Mouse (Mus musculus): ENCODE results near the gene Elovl3.
"Not testable (repeated sequence)": the region's sequence is repeated elsewhere in the genome, so short reads cannot be mapped to it uniquely, and the experiment has no call there.

Elovl3 gene

DNA sequence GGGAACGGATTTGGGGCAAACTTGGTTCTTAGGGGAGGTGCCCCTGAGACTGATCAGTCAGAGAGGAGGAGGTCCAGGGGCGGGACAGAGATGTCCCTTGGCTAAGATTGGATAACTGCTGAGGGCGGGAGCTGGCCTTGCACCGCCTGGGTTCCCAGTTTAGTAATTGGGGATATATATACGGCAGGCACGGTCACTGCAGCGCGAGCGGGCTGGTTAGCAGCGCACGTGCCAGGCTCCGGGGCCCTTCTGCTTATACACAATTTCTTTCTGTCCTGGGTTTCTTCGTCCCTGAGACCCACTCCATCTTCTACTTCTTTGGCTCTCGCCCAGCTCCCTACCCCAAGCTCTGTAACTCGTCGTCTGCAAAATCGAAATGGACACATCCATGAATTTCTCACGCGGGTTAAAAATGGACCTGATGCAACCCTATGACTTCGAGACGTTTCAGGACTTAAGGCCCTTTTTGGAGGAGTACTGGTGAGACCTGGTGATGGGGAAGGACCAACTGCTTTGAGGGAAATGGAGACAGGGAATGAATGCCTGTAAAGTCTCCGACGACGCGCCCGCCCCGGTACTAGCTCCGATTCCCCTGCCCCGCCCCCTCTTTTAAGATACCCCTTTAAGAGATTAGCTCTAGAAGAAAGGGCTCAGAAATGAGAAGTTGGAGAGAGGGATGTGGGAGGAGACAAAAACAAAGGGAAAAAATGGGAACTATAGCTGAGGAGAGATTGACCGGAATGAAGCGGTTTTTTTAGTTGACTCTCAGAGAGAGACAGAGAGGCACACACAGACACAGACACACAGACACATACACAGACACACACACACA is at the start of gene Elovl3:
Gene Elovl3, plus strand, starts transcription at position 204 of the 832 bp plus-strand sequence.
- no peak for DNase-seq

DNA sequence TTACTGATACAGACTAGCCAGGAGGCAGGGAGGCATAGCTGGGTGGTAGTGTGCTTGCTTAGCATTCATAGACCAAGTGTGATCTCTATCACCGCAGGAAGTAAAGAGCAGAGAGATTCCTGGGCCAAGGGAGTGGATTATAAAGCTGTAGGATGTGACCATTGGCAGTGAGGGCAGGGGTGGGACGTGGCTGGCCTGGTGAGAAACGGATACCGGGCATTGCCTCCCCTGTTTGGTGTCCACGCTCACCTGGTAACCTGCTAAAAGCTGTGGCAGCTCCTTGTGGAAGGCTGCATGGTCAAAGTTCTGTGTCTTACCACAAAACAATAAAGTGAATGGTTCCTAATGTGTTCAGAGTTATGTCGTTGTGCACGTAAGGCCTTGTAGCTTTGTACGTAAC is 46.5 kb upstream of the Elovl3 start:
- no peak for DNase-seq

DNA sequence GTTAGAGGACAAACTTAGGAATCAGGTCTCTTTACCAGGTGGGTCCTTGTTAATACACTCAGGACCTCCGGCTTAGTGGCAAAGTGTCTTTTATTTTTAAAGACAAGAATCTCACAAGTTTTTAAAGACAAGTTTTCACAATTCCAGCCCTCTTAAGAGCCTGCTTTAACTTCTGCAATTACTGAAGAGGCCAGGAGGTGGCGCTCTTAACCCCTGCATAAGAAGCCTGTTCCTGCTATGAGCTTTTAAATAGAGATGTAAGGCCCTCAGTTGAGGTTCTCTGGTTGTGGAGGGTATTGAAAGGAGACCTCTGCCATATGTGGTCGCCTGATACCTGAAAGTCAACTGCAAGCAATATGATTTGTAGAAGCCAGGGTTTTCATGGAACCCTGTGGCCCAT is 45.4 kb upstream of the Elovl3 start:
- peak; percentile 62 to 70 for DNase-seq

DNA sequence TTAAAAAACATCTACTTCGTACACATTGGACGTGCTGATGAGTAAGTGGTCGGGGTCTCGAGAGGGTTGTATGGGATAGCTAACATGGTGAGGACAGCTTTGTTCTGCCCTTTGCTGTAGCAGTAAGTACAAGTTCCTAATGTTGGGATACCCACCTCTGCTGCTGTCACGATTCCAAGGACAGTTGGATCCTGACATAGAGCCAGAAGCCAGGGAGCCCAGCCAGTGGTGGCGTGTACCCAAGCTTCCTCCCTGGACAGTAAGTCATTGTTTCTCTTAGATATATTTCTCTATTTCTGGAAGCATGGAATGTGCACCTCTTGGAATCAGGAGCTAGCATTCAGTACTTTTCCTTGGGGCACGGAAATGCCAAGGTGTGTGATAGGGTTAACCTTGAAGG is 43.8 kb upstream of the Elovl3 start:
- peak; percentile 40 to 46 for DNase-seq

DNA sequence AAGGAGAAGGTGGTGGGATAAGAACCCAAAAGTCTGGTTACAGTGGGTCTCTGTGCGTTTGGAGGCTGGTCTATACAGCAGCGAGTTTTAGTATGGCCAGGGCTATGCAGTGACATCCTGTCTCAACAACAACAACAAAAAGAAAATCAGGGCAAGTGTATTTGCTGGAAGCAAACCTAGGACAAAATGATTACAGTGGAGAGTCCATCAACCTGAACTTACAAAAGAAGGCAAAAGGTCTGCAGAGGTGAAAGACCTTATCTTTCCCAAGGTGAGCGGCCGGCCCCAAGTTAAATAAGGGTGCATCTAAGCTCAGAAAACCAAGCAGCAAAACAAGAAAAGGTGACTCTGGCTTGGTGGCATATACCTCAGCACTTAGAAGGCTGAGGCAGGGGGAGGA is 40.1 kb upstream of the Elovl3 start:
- no peak for DNase-seq

DNA sequence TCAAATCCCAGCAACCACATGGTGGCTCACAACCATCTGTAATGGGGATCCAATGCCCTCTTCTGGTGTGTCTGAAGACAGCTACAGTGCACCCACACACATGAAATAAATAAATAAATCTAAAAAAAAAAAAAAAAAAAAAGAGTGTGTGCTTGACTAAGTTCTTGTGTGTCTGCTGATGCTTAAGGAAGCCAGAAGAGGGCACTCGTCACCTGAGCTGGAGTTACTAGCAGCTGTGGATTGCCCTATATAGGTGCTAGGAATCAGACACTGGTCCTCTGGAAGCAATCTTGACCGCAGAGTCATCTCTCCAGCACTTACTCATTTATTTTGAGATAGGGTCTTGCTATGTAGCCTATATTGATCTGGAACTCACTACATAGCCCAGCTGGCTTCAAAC is 37.6 kb upstream of the Elovl3 start:
- DNase-seq, result no peak

DNA sequence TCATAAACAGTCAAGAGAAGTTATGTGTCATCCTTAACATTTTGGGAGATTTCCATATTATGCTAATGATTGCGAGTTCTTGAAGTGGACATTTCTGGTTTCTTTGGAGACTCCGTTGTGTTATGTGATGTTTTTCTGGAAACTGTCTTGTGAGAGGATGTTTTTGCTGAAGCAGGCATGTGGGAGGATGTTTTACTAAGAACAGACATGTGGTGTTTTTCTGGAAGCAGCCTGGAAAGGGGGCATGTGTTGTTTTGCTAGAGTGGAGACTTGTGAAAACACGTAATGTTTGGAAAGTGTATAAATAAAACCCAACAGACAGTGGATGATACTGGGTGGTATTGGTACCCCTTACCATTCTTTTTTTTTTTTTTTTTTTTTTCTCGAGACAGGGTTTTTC is 36.4 kb upstream of the Elovl3 start:
- no peak for DNase-seq

DNA sequence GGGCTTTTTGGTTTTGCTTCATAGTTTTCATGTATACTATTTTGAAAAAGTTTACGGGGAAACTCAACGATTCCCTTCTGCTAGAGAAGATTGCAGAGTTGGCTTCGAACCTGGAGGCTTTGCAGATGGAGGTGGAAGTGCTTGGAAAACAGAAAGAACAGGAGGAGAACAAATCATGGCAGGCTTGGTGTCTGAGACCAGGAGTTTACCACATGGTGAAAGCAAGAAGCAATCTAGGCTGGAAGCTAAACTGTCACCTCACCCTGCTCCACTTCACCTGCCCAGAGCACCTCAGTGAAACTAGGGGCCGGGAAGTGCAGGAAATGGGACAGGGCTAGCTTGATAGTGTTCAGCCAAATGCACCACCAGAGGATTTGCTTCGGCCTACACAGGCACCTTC is 35.3 kb upstream of the Elovl3 start:
- DNase-seq, result no peak

DNA sequence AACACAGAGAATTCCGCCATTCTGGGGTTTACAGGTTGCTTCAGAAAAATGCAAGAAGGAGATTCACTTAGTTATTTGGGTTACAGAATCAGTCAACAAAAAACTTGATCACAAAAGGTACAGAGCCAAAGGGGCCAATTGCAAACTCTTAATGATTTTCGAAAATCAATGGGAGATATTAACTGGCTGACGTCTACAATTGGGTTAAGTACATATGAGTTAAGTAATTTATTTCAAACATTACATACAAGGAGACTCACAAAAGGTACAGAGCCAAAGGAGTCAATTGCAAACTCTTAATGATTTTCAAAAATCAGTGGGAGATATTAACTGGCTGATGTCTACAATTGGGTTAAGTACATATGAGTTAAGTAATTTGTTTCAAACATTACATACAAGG is 32.1 kb upstream of the Elovl3 start:
- no peak for DNase-seq

DNA sequence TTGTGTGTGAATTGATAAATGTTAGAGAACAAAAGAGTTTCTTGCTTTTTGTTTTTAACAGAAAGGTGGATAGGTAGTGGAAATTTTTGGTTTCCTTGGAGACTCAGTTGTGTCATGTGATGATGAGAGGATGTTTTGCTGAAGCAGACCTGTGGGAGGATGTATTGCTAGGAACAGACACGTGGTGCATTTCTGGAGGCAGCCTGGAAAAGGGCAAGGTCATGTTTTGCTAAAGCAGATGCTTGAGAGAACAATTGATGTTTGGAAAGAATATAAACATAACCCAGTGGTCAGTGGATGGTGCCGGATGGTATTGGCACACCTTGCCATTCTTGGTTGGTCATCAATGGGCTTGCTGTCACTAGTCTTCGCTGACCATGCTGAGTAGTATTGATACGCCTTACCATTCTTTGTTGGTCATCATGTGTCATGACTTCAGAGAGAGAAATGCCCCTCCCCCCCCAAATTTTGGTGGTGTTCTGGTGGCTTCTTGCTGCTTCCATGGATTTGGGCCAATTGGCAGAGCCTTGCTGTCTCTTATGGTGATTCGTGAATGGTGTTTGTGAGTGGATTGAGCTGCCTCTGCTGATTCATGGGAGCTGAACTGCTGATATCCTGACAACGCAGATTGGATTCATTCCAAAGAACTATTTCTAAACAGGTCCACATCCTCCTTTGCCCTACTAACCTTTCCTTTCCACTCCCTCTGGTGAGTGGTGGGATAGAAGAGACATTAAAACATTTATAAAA is 28.1 kb upstream of the Elovl3 start:
- peak in 1 of 2 experiments; percentile 38 for DNase-seq

DNA sequence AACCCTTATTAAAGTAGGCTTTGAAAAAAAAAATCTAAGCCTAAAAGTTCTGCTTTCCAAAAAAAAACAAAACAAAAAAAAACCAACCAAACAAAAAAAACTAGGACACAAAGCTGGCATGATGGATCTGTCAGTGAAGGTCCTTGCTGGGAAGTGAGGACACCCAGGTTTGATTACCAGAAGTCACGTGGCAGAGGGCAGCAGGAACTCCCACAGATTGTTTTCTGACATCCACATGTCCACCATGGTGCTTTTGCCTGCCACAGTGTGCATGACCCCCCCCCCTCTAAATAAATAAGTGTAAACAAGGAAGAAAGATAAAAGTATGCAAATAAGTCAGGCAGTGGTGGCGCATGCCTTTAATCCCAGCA is 27.5 kb upstream of the Elovl3 start:
- no peak for DNase-seq

DNA sequence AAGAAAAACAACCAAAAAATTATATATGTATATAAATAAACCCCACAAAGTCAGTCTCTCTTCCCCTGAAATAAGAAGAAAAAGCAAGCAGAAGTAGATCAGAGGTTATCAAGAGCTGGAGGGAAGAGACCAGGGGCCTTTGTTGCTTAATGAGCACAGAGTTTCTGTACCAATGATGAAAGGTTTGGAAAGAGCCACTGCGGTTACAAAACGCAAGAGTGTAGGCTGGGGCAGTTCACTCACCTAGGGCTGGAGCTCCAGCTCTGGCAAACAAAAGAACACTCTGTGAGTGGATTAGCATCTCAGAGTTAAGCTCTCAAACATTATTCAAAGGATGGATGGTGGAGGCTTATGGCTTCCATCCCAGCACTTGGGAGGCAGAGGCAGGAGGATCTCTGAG is 21.5 kb upstream of the Elovl3 start:
- DNase-seq, result no peak

DNA sequence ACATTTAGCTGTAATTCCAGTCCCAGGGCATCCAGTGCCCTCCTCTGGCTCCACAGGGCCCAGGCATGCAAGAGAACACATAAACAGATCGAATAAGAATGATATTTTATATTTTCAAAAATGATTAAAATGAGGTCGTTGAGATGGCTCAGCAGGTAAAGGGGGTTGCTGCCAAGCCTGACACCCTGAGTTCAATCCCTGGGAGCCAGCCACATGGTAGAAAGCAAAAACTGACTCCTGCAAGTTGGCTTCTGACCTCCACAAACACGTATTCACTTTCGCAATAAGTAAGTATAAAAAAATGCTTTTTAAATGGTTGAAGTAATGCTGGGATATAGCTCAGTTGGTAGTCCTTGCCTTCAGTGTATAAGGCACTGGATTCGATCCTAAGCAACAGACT is 20.9 kb upstream of the Elovl3 start:
- no peak for DNase-seq

DNA sequence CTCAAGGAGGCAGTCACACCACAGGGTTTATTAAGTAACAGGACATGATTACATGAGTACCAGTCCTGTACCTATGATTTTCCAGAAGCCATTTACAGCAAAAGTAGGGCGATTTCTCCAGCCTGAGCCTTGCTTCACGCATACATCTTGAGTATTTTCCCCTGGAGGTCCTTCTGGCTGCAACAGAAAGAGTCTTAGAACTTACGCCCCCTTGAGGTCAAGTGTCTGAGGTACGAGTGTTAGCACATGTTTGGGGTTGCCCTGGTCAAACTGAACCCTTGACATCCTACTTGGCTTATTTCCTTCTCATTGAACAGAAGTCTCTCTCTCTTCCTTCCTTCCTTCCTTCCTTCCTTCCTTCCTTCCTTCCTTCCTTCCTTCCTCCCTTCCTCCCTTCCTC is 17.1 kb upstream of the Elovl3 start:
- no peak for DNase-seq

DNA sequence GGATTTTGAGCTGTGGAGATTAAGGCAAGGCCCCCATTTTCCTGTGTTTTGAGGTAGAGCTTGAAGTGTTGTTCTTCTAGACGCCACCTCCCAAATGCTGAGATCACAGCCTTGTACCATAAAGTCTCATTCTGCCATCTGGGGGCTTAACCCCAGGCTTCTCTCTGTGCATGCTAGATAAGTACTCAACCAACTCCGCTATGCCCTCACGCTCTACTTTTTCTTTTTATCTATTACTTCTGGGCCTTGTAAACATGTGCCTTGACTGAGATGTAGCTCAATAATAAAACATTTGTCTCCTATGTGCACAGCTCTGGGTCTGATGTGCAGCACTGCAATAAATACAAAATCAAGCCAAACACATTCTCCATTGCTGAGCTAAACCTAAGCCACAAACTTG is 12.2 kb upstream of the Elovl3 start:
- no peak for DNase-seq

DNA sequence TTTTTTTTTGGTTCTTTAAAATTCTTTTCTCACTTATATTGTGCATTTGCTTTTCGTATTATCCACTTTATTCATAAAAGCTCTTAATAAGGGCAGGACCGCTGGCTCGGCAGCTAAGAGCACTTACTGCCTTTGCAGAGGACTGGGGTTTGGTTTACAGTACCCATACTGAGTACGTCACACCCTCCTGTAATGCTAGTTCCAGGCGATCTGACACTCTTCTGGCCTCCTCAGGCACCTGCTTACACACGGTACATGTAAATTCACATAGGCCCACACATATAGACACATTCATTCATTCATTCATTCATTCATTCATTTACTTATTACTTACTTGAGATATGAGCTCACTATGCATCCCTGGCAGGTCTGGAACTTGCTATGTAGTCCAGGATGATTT is 10.8 kb upstream of the Elovl3 start:
- no peak for DNase-seq

DNA sequence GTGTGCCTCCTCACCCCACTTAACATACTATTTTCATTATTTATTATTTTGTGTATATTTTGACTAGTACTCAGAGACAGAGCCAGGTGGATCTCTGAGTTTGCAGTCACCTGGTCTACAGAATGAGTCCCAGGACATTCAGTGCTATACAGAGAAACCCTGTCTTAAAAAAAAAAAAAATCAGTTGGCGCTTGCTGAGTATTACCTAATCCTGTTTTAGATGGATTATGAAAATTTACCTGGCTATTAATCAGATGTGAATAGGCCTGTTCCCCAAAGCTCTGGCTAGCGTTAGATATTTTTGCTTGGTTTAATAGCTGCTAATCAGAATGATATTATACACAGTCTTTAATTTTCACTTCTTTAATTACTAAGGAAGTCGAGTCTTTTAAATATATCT is 7.8 kb upstream of the Elovl3 start:
- no peak for DNase-seq

DNA sequence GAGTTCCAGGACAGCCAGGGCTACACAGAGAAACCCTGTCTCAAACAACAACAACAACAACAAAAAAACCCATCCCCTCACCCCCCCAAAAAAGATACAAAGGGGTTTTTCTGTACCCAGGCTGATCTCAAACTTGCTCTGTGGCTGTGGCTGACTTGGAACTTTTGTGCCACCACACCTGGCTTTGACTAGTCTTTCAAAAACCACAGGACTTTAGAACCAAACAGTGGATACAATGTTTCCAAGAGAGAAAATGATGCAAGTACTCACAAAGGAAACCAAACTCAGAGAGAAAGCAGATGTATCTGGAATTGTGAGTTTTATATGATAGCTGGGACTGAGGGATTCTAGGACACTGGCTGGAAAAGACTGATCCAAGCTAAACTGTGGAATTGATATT is 7.0 kb upstream of the Elovl3 start:
- no peak for DNase-seq

DNA sequence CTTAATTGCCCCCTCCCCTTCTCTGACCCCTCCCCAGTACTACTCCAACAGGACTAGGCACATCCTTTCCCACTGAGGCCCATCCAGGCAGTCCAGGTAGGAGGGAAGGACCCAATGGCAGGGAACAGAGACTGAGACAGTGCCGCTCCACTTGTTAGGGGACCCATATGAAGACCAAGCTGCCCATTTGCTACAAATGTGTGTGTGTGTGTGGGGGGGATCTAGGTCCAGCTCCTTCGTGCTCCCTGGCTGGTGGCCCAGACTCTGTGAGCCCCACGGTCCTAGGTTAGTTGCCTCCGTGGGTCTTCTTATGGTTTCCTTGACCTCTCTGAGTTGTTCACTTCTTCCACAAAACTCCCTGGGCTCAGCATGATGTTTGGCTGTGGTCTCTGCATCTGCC is 5.4 kb upstream of the Elovl3 start:
- no peak for DNase-seq

DNA sequence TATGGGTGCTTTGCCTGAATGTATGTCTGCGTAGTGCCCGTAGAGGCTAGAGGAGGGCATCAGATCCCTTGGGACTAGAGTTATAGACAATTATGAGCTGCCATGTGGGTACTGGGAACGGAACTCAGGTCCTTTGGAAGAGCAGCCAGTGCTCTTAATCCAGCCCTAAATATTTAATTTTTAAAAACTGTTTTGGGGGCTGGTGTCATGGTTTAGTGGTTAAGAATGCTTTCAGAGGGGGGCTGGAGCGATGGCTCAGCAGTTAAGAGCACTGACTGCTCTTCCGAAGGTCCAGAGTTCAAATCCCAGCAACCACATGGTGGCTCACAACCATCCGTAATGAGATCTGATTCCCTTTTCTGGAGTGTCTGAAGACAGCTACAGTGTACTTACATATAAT is 2.0 kb upstream of the Elovl3 start:
- not testable (repeated sequence) for DNase-seq

DNA sequence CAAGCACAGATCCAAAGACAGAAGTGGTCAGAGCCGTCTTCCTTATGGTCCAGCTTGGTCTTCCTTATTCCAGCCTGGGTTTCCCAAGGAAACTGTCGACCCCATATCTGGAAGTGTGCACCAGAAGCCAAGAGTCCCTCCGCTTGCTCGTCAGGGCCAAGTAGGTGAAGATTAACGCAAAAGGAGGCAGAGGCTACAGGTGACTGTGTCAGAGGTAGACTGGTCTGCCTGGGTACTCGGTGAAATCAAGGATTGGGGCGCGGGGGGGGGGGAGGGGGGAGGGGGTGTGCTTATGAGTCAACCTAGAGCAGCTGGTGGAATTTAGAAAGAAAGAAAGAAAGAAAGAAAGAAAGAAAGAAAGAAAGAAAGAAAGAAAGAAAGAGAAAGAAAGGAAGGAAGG is 414 bp upstream of the Elovl3 start:
- no peak for DNase-seq

DNA sequence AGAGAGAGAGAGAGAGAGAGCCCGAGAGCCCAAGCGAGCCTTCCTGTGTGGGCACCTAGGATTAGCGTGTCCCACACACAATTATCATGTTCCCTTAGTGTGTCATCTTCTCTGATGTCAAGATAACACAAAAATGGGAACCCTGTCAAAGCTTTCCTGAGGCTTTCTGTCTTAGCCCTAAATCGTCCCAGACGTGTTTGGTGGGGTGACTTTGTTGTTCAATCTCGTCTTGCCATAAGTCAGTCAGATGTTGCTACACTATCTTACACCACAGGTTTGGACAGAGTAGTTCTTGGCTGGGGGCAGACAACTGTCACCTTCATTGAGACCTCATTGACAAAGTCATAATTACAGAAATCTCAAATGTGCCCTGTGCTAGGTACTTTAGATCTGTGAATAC is 880 bp downstream of the Elovl3 start:
- DNase-seq, result no peak

DNA sequence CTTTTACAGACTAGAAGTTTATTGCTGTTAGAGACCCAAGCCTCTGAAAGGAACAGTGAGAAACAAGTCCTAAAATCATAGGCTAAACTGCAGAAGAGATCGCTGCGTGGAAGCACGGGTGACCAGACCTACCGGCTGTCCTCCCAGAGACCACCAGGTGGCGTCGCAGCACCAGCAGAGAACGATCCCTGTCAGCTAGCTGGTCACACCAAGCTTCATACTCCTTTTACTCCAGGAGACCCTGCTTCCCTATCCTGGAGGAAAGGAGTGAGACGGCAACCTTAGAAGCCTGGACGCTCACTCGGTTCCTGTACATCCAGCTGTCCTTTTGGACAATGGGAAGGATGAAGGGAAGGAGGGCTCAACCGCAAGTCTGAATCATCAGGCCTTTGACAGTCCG is 3.6 kb downstream of the Elovl3 start:
- DNase-seq, result peak; percentile 98

DNA sequence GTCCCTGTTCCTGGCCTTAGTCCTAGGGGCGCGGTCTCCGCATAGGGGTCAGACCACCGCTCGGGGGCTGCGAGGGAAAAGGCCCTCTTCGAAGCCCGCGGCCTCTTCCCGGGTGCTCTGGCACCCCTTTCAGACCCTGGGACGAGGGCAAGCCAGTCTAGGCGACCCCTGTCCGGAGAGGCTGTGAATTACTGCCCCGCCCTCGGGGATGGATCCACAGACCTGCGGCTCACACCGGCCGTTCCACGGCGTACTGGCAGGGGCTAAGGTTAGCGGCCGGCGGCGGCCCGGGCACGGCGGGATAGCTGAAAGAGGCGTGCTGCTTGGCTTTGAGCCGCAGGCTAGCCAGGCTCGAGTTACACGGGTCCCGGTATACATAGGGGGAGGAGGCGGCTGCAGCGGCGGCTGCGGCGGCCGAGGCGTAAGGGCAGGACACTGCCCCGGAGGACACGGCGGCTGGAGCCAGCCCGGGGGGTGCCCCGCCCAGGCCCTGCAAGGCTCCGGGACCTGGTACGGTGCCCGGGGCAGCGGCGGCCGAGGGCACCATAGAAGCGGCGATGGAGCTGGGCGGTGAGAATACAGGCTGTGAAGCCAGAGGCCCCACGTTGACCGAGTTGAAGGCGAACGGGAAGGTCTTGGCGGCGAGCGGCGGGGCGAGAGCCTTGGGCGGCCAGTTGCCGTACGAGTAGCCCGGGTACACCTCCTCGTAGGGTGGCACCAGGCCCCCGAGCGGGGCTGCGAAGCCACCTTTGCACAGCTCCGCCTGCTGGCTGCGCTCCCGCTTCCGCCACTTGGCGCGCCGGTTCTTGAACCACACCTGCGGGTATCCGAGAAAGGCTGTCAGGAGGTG is 4.3 kb downstream of the Elovl3 start:
- DNase-seq, result peak; percentile 67 to 69
